Mouse (Mus musculus): Measurements from ENCODE around the gene Sema4c.

DNA sequence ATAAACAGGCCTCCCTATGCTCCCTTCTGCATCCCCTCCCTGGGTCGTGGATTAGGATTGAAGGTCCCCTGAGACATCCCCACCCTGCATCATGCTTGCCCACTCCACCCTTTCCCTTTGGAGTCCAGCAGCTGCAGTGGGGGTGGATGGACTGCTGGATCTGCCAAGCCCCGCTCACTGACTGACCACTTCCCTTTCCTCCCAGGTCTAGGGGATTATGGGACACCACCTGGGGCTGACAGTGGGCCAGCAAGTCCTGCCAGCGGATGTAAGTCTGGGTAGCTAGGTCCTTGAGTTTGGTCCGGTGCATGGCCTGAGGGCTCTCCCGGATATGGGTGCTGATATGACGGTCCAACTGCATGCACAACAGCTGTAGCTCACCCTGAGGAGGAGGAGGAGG lies 6.0 kb upstream of the Sema4c start:
- TF ChIP-seq TAL1 (IDR thresholded peaks at IDR 0.05; ENCODE audit: low read length) (no peak), GATA1 (IDR thresholded peaks at IDR 0.05; ENCODE audit: low read length) (no peak)
